Mouse (Mus musculus): Measurements from ENCODE around the gene Spg21. TPM values are rescaled to one million over a fixed set of nuclear protein-coding genes. Genes with fewer than 3 reads are reported as not detected.

The Spg21 gene
- polyA plus RNA-seq, 1 experiment from 2014 or later, result 55.4 TPM

- H3K27ac ChIP-seq (replicated peaks), result no peak overlapping the region
- H3K36me3 ChIP-seq, result no peaks in the 10 kb centered on the region
- 22% methylated on average over 11 of the region's 11 CpGs for WGBS
- peak overlapping the region; percentile 67 for H3K4me2 ChIP-seq
- peak overlapping the region; percentile 66 for H3K9ac ChIP-seq
- H3K9me3 ChIP-seq, result no peaks in the 10 kb centered on the region
- peaks cover 14% of the 10 kb centered on the region for H3K4me1 ChIP-seq
- peak overlapping the region; percentile 39 for H3K4me3 ChIP-seq
- no peak for ATAC-seq (ENCODE audit: extremely low read depth, insufficient number of reproducible peaks, low FRiP score, low TSS enrichment)
- H3K27me3 ChIP-seq (replicated peaks), result peaks cover 27% of the 10 kb centered on the region
These were observed 59.7 kb downstream of the Spg21 start for GRCm38 (mm10) chr9:65520505-65520876.

- peak; percentile 63; the same call in 1 of the 2 replicates for ATAC-seq (ENCODE audit: extremely low read depth, insufficient number of reproducible peaks, low FRiP score, low TSS enrichment)
- 21% methylated on average over 14 of the region's 14 CpGs for WGBS
- Histone ChIP-seq H3K27me3 (replicated peaks) (peaks cover 19% of the 10 kb centered on the region), H3K4me2 (no peak overlapping the region; the same call in 1 of the 2 replicates), H3K9me3 (no peaks in the 10 kb centered on the region), H3K9ac (no peak overlapping the region), H3K4me1 (peaks cover 23% of the 10 kb centered on the region), H3K27ac (replicated peaks) (no peak overlapping the region), H3K36me3 (no peaks in the 10 kb centered on the region), H3K4me3 (no peak overlapping the region)
These were observed 63.0 kb downstream of the Spg21 start for GRCm38 (mm10) chr9:65523611-65524364.

DNA sequence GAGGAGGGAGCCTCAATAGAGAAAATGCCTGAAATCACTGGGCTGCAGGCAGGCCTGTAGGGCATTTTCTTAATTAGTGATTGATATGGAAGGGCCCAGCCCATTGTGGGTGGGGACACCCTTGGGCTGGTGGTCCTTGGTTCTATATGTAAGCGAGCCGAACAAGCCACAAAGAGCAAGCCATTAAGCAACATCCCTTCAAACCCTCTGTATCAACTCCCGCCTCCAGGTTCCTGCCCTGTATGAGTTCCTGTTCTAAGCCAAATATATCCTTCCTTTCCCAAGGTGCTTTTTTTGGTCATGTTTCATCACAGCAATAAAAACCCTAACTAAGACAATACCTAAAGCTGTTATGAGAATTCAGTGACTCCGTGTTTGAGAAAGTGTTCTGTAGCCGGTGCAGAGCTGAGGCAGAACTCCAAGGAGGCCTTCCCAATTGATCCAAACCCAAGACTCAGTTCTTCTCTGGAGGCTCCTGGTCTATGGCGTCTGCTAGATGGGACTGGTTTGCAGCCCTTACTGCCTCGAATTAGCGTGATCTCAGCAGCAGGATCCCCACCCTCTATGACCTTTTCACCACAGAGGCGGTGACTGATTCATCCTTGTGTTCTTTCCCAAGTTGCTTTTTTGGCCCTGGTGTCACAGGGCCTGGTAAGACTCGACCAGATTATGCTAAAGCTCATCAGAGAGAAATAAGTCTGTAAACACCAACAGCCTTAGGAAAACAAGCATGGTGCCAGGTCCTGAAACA is 64.9 kb downstream of the Spg21 start:
- no peak overlapping the region for H3K9ac ChIP-seq
- no peaks in the 10 kb centered on the region for H3K9me3 ChIP-seq
- peaks cover 17% of the 10 kb centered on the region for H3K4me1 ChIP-seq
- WGBS, result 77% methylated on average over 10 of the region's 10 CpGs
- no peak for ATAC-seq (ENCODE audit: extremely low read depth, insufficient number of reproducible peaks, low FRiP score, low TSS enrichment)
- peaks cover 9% of the 10 kb centered on the region for H3K27me3 ChIP-seq (replicated peaks)
- H3K36me3 ChIP-seq, result no peaks in the 10 kb centered on the region
- no peak overlapping the region for H3K4me2 ChIP-seq
- H3K27ac ChIP-seq (replicated peaks), result no peak overlapping the region
- no peak overlapping the region for H3K4me3 ChIP-seq

DNA sequence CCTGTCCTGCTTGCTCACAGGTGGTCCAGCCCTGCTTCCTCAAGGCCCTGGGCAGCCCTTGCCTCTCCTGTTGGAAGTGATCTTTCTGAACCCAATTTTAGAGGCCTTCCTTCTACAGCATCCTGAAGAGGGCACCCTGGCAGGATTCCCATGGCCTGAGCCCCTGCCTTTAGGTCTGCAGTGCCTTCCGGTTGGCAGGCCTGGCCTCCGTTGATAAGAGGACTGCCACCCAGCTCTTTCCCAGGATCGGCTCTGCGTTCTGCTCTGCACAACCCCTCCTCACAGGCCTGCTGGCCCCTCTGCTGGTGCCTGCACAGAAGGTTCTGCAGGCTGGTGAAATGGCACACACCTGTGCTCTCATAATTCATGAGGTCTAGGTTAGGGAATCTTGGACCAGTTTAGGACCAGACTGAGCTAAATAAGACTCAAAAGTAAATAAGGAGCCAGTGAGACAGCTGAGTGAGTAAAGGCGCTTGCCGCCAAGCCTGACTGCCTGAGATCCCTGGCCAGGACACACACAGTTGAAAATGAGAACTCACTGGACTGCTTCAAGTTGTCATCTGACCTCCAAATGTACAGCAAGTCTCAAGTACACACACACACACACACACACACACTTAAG is 67.8 kb downstream of the Spg21 start:
- Histone ChIP-seq H3K4me3 (no peak overlapping the region), H3K4me2 (no peak overlapping the region), H3K4me1 (peaks cover 17% of the 10 kb centered on the region), H3K27me3 (replicated peaks) (no peaks in the 10 kb centered on the region), H3K9ac (peak overlapping the region; percentile 25; the same call in 1 of the 2 replicates), H3K27ac (replicated peaks) (peak overlapping the region; percentile 37; the same call in 1 of the 2 replicates), H3K36me3 (no peaks in the 10 kb centered on the region), H3K9me3 (no peaks in the 10 kb centered on the region)
- WGBS, result 39% methylated on average over 6 of the region's 6 CpGs
- ATAC-seq (ENCODE audit: extremely low read depth, insufficient number of reproducible peaks, low FRiP score, low TSS enrichment), result no peak

DNA sequence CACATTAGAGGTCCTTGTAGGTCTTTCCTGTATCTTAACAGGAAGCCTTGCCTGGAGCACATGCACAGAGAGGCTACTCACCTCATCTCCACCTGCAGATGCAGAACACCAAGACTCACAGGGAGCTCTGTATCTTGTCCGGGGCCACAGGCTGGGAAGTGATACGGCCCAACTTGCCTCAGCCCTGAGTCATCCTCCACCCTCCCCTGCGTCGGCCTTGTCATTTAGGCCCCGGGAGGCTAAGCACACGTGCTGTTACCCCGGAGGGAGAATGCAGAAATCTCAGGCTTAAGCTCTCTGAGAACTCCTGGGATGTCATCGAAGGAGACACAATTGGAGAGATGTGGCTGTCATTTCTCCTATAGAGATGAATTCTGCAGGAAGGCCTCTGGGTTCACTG is 68.9 kb downstream of the Spg21 start:
- Histone ChIP-seq H3K36me3 (no peaks in the 10 kb centered on the region), H3K4me2 (no peak overlapping the region), H3K4me1 (peaks cover 13% of the 10 kb centered on the region), H3K27ac (replicated peaks) (no peak overlapping the region), H3K27me3 (replicated peaks) (no peaks in the 10 kb centered on the region), H3K4me3 (no peak overlapping the region), H3K9ac (peak overlapping the region; percentile 37; the same call in 1 of the 2 replicates), H3K9me3 (no peaks in the 10 kb centered on the region)
- WGBS, result 57% methylated on average over 8 of the region's 8 CpGs
- no peak for ATAC-seq (ENCODE audit: extremely low read depth, insufficient number of reproducible peaks, low FRiP score, low TSS enrichment)

GRCm38 (mm10) chr9:65531283-65531682 is 70.5 kb downstream of the Spg21 start:
- peaks cover 13% of the 10 kb centered on the region for H3K4me1 ChIP-seq
- 77% methylated on average over 5 of the region's 5 CpGs for WGBS
- H3K27me3 ChIP-seq (replicated peaks), result no peaks in the 10 kb centered on the region
- no peak overlapping the region for H3K9ac ChIP-seq
- no peak for ATAC-seq (ENCODE audit: extremely low read depth, insufficient number of reproducible peaks, low FRiP score, low TSS enrichment)
- no peak overlapping the region for H3K27ac ChIP-seq (replicated peaks)
- no peak overlapping the region for H3K4me3 ChIP-seq
- no peak overlapping the region for H3K4me2 ChIP-seq
- H3K36me3 ChIP-seq, result no peaks in the 10 kb centered on the region
- no peaks in the 10 kb centered on the region for H3K9me3 ChIP-seq

DNA sequence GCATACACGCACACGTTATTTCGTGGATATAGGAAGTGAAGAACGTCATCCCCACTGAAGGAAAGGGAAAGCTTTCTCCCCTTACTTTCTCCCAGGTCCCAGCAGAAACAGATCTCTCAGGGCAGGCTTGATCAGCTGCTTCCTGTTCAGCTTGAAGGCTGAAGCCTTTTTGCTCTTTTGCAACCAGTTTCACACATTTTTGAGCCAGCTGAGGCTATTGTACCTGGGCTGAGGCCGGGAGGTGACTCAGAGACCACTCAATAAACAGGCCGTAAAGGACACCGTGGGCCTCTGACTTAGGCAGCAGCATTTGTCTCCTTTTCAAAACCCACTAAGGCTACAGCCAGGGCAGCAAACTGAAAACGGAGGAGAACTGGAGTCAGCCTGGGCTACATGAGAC is 72.2 kb downstream of the Spg21 start:
- H3K36me3 ChIP-seq, result no peaks in the 10 kb centered on the region
- 67% methylated on average over 8 of the region's 8 CpGs for WGBS
- peaks cover 12% of the 10 kb centered on the region for H3K4me1 ChIP-seq
- no peak overlapping the region for H3K4me3 ChIP-seq
- H3K4me2 ChIP-seq, result no peak overlapping the region
- H3K9me3 ChIP-seq, result no peaks in the 10 kb centered on the region
- no peak overlapping the region for H3K9ac ChIP-seq
- ATAC-seq (ENCODE audit: extremely low read depth, insufficient number of reproducible peaks, low FRiP score, low TSS enrichment), result no peak
- H3K27me3 ChIP-seq (replicated peaks), result no peaks in the 10 kb centered on the region
- H3K27ac ChIP-seq (replicated peaks), result no peak overlapping the region

DNA sequence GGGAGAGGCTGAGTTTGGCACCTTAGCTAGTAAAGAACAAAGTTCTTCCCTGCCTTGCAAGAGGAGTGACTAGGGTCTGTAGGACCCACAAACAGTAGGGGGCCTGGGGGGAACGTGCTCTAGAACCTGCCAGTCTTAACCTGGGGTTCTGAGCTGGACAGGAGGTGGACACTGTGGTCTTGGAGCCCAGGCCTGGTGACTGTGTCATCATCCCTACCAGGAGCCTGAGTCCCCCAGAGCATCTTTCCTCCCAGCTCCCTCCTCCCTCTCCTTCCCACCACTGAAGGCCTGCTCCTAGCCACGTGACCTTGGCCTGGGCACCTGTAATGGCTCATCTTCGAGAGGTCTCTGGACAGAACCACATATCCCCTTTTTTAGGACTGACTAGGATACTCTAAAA is 73.4 kb downstream of the Spg21 start:
- WGBS, result 71% methylated on average over 3 of the region's 3 CpGs
- no peak overlapping the region for H3K4me3 ChIP-seq
- H3K9me3 ChIP-seq, result no peaks in the 10 kb centered on the region
- H3K27ac ChIP-seq (replicated peaks), result no peak overlapping the region
- no peaks in the 10 kb centered on the region for H3K36me3 ChIP-seq
- H3K27me3 ChIP-seq (replicated peaks), result no peaks in the 10 kb centered on the region
- no peak overlapping the region for H3K9ac ChIP-seq
- no peak overlapping the region for H3K4me2 ChIP-seq
- H3K4me1 ChIP-seq, result 0 out of 2 replicates have a peak, but pooled peaks cover under 1% of the 10 kb centered on the region
- no peak for ATAC-seq (ENCODE audit: extremely low read depth, insufficient number of reproducible peaks, low FRiP score, low TSS enrichment)

DNA sequence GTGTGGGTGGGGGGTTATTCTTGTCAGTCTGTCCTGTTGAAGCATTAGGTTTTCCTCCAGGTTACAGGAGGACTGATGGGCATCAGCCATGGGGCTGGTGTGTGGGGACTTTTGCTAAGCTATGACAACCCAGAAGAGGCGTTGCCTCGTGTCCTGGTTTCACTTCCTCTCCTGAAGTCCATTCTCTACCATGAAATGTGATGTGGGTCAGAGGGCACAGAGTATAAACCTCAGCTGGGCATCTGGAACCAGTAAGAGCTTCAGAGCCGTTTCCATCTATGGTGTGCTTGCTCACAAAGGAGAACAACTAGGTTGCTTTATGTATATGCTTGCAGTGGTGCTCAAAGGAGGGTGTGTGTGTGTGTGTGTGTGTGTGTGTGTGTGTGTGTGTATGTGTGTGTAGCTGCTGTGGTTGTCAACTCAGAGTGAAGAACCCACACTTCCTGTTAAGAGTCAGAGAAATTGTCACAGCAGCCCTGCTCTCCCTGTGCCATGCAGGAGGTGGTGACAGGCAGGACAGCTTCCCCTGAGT is 74.5 kb downstream of the Spg21 start:
- no peaks in the 10 kb centered on the region for H3K36me3 ChIP-seq
- H3K9me3 ChIP-seq, result no peaks in the 10 kb centered on the region
- H3K27ac ChIP-seq (replicated peaks), result no peak overlapping the region
- H3K9ac ChIP-seq, result no peak overlapping the region
- WGBS, result 65% methylated on average over 3 of the region's 3 CpGs
- no peak overlapping the region for H3K4me2 ChIP-seq
- no peak for ATAC-seq (ENCODE audit: extremely low read depth, insufficient number of reproducible peaks, low FRiP score, low TSS enrichment)
- no peak overlapping the region for H3K4me3 ChIP-seq
- H3K4me1 ChIP-seq, result no peaks in the 10 kb centered on the region
- no peaks in the 10 kb centered on the region for H3K27me3 ChIP-seq (replicated peaks)

- no peak overlapping the region for H3K4me2 ChIP-seq
- no peaks in the 10 kb centered on the region for H3K27me3 ChIP-seq (replicated peaks)
- H3K9me3 ChIP-seq, result no peaks in the 10 kb centered on the region
- 76% methylated on average over 11 of the region's 11 CpGs for WGBS
- H3K36me3 ChIP-seq, result no peaks in the 10 kb centered on the region
- ATAC-seq (ENCODE audit: extremely low read depth, insufficient number of reproducible peaks, low FRiP score, low TSS enrichment), result no peak
- no peak overlapping the region for H3K9ac ChIP-seq
- H3K27ac ChIP-seq (replicated peaks), result no peak overlapping the region; the same call in 1 of the 2 replicates
- H3K4me1 ChIP-seq, result no peaks in the 10 kb centered on the region
- H3K4me3 ChIP-seq, result no peak overlapping the region
These were observed 75.2 kb downstream of the Spg21 start for GRCm38 (mm10) chr9:65535789-65536469.

DNA sequence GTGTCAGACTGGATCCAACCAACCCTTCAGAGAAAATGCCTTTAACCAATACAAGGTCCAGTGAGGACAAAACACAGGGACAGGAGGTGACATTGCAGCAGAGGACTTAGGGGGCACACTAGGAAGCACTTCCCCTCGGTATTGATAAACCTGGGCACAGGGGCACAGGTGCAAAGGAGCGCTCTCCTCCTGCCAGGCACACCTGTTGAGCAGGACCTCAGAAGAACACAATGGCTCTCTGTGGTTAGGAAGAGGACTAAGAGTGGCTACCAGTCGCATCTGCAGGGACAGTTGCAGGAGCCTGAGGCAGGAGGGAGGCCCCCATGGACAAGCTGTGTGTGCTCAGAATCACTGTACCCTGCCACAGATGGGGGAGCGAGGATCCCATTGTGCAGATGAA is 75.7 kb downstream of the Spg21 start:
- no peak overlapping the region for H3K4me2 ChIP-seq
- no peaks in the 10 kb centered on the region for H3K36me3 ChIP-seq
- H3K9ac ChIP-seq, result no peak overlapping the region
- H3K27me3 ChIP-seq (replicated peaks), result no peaks in the 10 kb centered on the region
- no peaks in the 10 kb centered on the region for H3K9me3 ChIP-seq
- peaks cover 5% of the 10 kb centered on the region for H3K4me1 ChIP-seq
- ATAC-seq (ENCODE audit: extremely low read depth, insufficient number of reproducible peaks, low FRiP score, low TSS enrichment), result no peak
- no peak overlapping the region; the same call in 1 of the 2 replicates for H3K27ac ChIP-seq (replicated peaks)
- no peak overlapping the region for H3K4me3 ChIP-seq
- 74% methylated on average over 4 of the region's 4 CpGs for WGBS

Measured in heart, embryonic 13.5 days (tissue).